8 mouse cellular contexts compared by ENCODE assay signal in the genomic region with DNA sequence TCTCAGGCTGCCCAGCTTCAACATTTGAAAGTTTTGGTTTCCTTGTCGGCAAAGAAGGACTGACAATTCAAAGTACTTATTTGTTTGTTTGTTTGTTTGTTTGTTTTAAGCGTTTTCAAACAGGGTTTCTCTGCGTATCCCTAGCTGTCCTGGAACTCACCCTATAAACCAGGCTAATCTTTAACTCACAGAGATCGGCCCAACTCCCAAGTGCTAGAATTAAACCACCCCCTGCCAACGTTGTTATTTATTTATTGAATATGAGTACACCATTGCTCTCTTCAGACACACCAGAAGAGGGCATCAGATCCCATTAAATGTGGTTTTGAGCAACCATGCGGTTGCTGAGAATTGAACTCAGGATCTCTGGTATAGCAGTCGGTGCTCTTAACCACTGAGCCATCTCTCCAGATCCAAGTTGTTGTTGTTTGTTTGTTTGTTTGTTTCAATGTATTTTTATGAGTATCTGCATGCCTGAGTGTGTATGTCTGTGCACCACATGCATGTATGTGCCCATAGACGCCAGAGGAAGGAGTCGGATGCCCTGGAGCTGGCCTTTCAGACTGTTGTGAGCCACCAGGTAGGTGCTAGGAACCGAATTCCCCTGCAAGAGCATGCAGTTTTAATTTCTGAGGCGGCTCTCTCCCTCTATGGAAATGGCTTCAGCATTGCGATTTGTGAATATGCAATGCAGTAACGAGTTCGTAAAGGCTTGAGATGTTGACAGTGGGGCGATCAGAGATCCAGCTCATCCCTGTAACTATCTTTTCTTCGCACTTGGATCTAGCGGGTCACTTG. TPM values are rescaled to one million over a fixed set of nuclear protein-coding genes. Genes with fewer than 3 reads are reported as not detected.
DNase-seq lines count a peak whose midpoint lies in the region; ATAC-seq and TF ChIP-seq lines count a peak whose summit lies in the region.

A gene (plus strand): TSS at position 423 of the 798 bp plus-strand sequence.

- intact Hi-C loops in heart, adult 2 months (cut with DNase I) = loop anchor here (2.0 kb wide), 1 partner anchor 21 kb away; no protein-coding TSS in a partner anchor

- peaks cover 1% of the 10 kb centered on the region; the same call in 1 of the 2 replicates for H3K4me1 ChIP-seq in heart, adult 2 months (ENCODE audit: control insufficient read depth, insufficient read depth, low read length)
- H3K4me1 ChIP-seq in ES-E14 (ENCODE audit: control insufficient read depth in 2 of 2, insufficient read depth in 2 of 2, low read length in 2 of 2, poor library complexity in 1 of 2) = peaks cover 0 to 5% of the 10 kb centered on the region in 2 experiments; a peak in 1 of 4 replicates
- H3K4me1 ChIP-seq in forebrain, embryonic 10.5 days = peaks cover 18% of the 10 kb centered on the region
- no peaks in the 10 kb centered on the region; the same call in 1 of the 2 replicates for H3K4me1 ChIP-seq in limb, embryonic 11.5 days (ENCODE audit: control insufficient read depth, insufficient read depth, low read length)
- H3K4me1 ChIP-seq in neural tube, embryonic 15.5 days = peaks cover 22% of the 10 kb centered on the region

- H3K36me3 ChIP-seq in heart, adult 2 months (ENCODE audit: control insufficient read depth, insufficient read depth, low read length) = no peaks in the 10 kb centered on the region; the same call in 1 of the 2 replicates
- peaks cover 3% of the 10 kb centered on the region; the same call in 1 of the 2 replicates for H3K36me3 ChIP-seq in ES-E14 (ENCODE audit: control insufficient read depth, insufficient read depth, low read length, poor library complexity, severe bottlenecking)
- peaks cover 14% of the 10 kb centered on the region for H3K36me3 ChIP-seq in forebrain, embryonic 10.5 days (replicated peaks)
- no peaks in the 10 kb centered on the region for H3K36me3 ChIP-seq in limb, embryonic 11.5 days (ENCODE audit: control insufficient read depth, insufficient read depth, low read length)
- no peaks in the 10 kb centered on the region for H3K36me3 ChIP-seq in neural tube, embryonic 15.5 days

- peaks cover 3% of the 10 kb centered on the region; the same call in 1 of the 2 replicates for H3K79me2 ChIP-seq in heart, adult 2 months (replicated peaks; ENCODE audit: control insufficient read depth, insufficient read depth, low read length)

- peak within 1 kb of the TSS; percentile 93 for H3K4me2 ChIP-seq in limb, embryonic 11.5 days (ENCODE audit: low read depth, severe bottlenecking)
- peak within 1 kb of the TSS; percentile 88 for H3K4me2 ChIP-seq in neural tube, embryonic 15.5 days

- no peak for TF ChIP-seq EP300 in heart, adult 2 months (IDR thresholded peaks at IDR 0.05; ENCODE audit: insufficient read depth, low read depth, low read length)

- H3K27me3 ChIP-seq in heart, adult 2 months (ENCODE audit: control insufficient read depth, insufficient read depth, low read length) = no peaks in the 10 kb centered on the region
- H3K27me3 ChIP-seq in forebrain, embryonic 10.5 days (ENCODE audit: poor library complexity, severe bottlenecking) = no peaks in the 10 kb centered on the region
- no peaks in the 10 kb centered on the region for H3K27me3 ChIP-seq in limb, embryonic 11.5 days (ENCODE audit: control insufficient read depth, insufficient read depth, low read length)
- no peaks in the 10 kb centered on the region for H3K27me3 ChIP-seq in neural tube, embryonic 15.5 days (replicated peaks)

- in situ Hi-C loops in ES-E14 (cut with MboI; ENCODE audit: low sequenced_read_pairs in 2 of 2, unreplicated experiment in 2 of 2) = no loop called here

- no peaks in the 10 kb centered on the region for H3K9me3 ChIP-seq in ES-E14 (ENCODE audit: control insufficient read depth, insufficient read depth, low read depth, low read length)
- H3K9me3 ChIP-seq in forebrain, embryonic 10.5 days = no peaks in the 10 kb centered on the region; the same call in 1 of the 2 replicates
- no peaks in the 10 kb centered on the region for H3K9me3 ChIP-seq in limb, embryonic 11.5 days (ENCODE audit: control insufficient read depth, low read length)
- H3K9me3 ChIP-seq in neural tube, embryonic 15.5 days (replicated peaks) = no peaks in the 10 kb centered on the region

- no peak for DNase-seq in heart, adult 2 months
- no peak for DNase-seq in heart, adult 11 months
- peak; percentile 20 for DNase-seq in ES-E14 (ENCODE audit: low read depth, low spot score)
- DNase-seq in forebrain, embryonic 10.5 days (ENCODE audit: extremely low spot score, low spot score) = no peak
- DNase-seq in heart, postnatal 4 days = no peak
- no peak for DNase-seq in limb, embryonic 11.5 days (ENCODE audit: low spot score)
- no peak for DNase-seq in cerebellum, postnatal 4 days (ENCODE audit: low spot score in 2 of 2)

- peak; percentile 35 for TF ChIP-seq CTCF in heart, adult 2 months (IDR thresholded peaks at IDR 0.05)

- WGBS in heart, adult 2 months = 20% methylated on average over 17 of the region's 17 CpGs
- WGBS in forebrain, embryonic 10.5 days = 28% methylated on average over 17 of the region's 17 CpGs
- WGBS in limb, embryonic 11.5 days = 25% methylated on average over 17 of the region's 17 CpGs
- 22% methylated on average over 17 of the region's 17 CpGs for WGBS in neural tube, embryonic 15.5 days

- peak within 1 kb of the TSS; percentile 86 for H3K9ac ChIP-seq in heart, adult 2 months (ENCODE audit: low read depth, low read length)
- peak within 1 kb of the TSS; percentile 95 for H3K9ac ChIP-seq in ES-E14 (ENCODE audit: insufficient read depth, low read depth, low read length, poor library complexity, severe bottlenecking)
- peak within 1 kb of the TSS; percentile 89 for H3K9ac ChIP-seq in limb, embryonic 11.5 days (ENCODE audit: low read length)
- H3K9ac ChIP-seq in neural tube, embryonic 15.5 days (replicated peaks) = peak within 1 kb of the TSS; percentile 86

- TF ChIP-seq POLR2A in heart, adult 2 months (IDR thresholded peaks at IDR 0.05; ENCODE audit: insufficient read depth, low read depth, low read length) = no peak

- H3K27ac ChIP-seq in heart, adult 2 months = peak within 1 kb of the TSS; percentile 93
- H3K27ac ChIP-seq in ES-E14 (ENCODE audit: insufficient read depth, low read depth, low read length, poor library complexity, severe bottlenecking) = peak within 1 kb of the TSS; percentile 74; the same call in 1 of the 2 replicates
- H3K27ac ChIP-seq in forebrain, embryonic 10.5 days = peak within 1 kb of the TSS; percentile 93
- H3K27ac ChIP-seq in limb, embryonic 11.5 days (replicated peaks; ENCODE audit: low read depth, low read length) = peak within 1 kb of the TSS; percentile 64; the same call in 1 of the 2 replicates
- peak within 1 kb of the TSS; percentile 97 for H3K27ac ChIP-seq in neural tube, embryonic 15.5 days (replicated peaks)

- no peak for ATAC-seq in limb, embryonic 11.5 days (ENCODE audit: insufficient number of reproducible peaks, low FRiP score, low TSS enrichment, low read depth)
- ATAC-seq in neural tube, embryonic 15.5 days (ENCODE audit: low FRiP score) = peak; percentile 54; the same call in 1 of the 2 replicates

- H3K4me3 ChIP-seq in heart, adult 2 months = peak within 1 kb of the TSS; percentile 99
- peak within 1 kb of the TSS; percentile 75 to 91 for H3K4me3 ChIP-seq in ES-E14 (ENCODE audit: insufficient read depth in 1 of 2, low read depth in 1 of 2, low read length in 2 of 2, poor library complexity in 1 of 2, severe bottlenecking in 1 of 2)
- peak within 1 kb of the TSS; percentile 100 for H3K4me3 ChIP-seq in forebrain, embryonic 10.5 days
- peak within 1 kb of the TSS; percentile 93 for H3K4me3 ChIP-seq in limb, embryonic 11.5 days (ENCODE audit: low read depth, low read length)
- peak within 1 kb of the TSS; percentile 99 for H3K4me3 ChIP-seq in neural tube, embryonic 15.5 days (replicated peaks)

TF ChIP-seq in ES-E14, 5 proteins besides CTCF, POLR2A, EP300 and RAD21:
- no peak for TF ChIP-seq CHD2 (IDR thresholded peaks at IDR 0.05; ENCODE audit: low read depth, low read length)
- TF ChIP-seq ZNF384 (IDR thresholded peaks at IDR 0.05; ENCODE audit: low read depth, low read length) = no peak
- no peak for TF ChIP-seq ZC3H11A (IDR thresholded peaks at IDR 0.05; ENCODE audit: borderline replicate concordance, low read depth, low read length)
- TF ChIP-seq HCFC1 (IDR thresholded peaks at IDR 0.05; ENCODE audit: borderline replicate concordance, insufficient read depth, low read length) = no peak
- TF ChIP-seq MAFK (IDR thresholded peaks at IDR 0.05; ENCODE audit: insufficient read depth, low read depth, low read length) = no peak

RNA-seq across cellular contexts. Expression of the gene that starts here (rescaled TPM):
- total RNA-seq in heart, adult 2 months (2021) = 10 to 100 TPM; 25.9 to 27.1 TPM
- polyA plus RNA-seq in heart, adult 2 months (2012; rRNA removed) = 23.2 and 25.4 TPM in 2 replicates
- total RNA-seq in ES-E14 (2012; rRNA removed) = 51.8 and 63.2 TPM in 2 replicates
- 54.3 and 59.2 TPM in 2 replicates for polyA plus RNA-seq in forebrain, embryonic 10.5 days (2016; fragmentation: Nextera tagmentation; extraction: Ambion mirVana)
- total RNA-seq in heart, postnatal 4 days (2021) = 10 to 100 TPM; 47.0 to 48.7 TPM
- polyA plus RNA-seq in limb, embryonic 11.5 days (2014; fragmentation: Nextera tagmentation; extraction: Ambion mirVana) = 33.9 and 39.2 TPM in 2 replicates
- polyA plus RNA-seq in neural tube, embryonic 15.5 days (2015; fragmentation: Nextera tagmentation; extraction: Ambion mirVana) = 47.3 and 47.5 TPM in 2 replicates
